Mouse (Mus musculus) thymus, postnatal 25 days (tissue): ENCODE measurements around the gene Ces4a.
"Not testable (repeated sequence)": the region's sequence is repeated elsewhere in the genome, so short reads cannot be mapped to it uniquely, and the experiment has no call there.

Source experiments
- DNase-seq: peaks from one replicate; pipeline ENCODE4 v3.0.0; 2022

Ces4a gene

DNA sequence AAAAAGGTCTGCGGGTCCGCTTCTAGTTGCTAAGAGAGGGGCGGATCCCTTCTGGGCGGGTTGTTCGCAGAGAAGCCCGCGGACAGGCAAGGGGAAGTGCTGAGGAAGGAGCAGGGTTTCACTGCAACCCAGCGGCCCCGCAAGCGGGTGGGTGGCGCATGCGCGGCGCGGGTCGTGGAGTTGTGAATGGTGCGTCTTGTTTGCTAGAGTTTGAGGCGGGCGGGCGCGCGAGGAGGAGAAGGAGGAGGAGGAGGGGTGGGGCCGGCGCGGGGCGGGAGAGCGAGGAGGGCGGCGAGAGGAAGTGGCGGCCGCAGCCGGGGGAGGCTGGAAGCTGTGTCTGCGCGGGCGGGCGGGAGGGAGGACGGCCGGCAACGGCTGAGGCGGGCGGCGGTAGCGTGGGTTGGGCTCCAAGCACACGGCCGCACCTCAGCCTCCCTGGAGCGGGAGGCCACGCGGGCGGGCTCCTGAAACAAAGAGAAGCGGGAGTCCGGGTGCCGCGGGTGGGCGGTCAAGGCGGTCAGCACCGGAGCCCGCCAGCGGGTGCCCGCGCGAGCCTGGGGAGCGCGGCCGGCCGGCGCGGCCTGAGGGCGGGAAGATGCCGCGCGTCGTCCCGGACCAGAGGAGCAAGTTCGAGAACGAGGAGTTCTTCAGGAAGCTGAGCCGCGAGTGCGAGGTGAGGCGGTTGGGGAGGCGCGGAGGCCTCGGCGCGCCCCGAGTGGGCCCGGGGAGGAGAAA is 38.9 kb downstream of the Ces4a start, which contains the start of gene Cbfb:
Gene Cbfb, plus strand, starts transcription at position 294 of the 735 bp plus-strand sequence.
- peak; percentile 97 for DNase-seq

DNA sequence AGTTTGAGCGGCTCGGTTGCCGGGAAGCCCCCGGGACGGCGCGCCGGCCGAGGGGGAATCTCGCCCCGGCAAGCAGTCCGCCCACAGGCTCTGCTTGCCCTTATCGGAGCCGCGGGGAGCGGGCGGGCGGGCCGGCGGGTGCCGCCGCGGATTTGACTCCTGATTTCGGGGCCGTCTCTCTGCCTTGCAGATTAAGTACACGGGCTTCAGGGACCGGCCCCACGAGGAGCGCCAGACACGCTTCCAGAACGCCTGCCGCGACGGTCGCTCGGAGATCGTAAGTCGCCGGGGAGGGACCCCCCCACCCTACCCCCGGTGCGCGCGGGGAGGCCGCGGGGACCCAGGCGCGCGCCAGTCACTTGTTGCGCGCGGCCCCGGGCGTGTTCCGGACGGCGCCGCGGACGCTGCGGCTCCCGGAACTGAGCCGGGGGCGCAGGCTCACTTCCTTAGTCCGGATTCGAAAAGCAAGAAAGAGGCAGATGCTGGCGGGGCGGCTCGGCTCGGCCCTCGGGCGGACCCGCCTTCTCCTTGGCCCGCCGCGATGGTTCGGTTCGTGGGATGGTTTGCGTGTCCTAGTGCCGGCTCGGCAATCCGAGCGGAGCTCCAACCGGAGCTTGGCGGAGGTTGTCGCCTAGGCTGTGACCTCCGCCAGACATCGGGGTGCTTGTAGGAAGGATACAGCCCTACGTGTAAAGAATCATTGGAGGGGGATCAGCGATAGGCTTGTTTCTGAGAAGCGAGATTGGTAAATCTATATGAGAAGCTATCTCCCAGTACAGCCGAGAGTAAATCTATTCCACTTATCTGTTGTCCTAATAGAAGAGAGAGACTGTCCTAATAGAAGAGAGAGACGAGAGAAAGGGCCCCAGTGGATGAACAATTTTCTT is 39.8 kb downstream of the Ces4a start:
- peak; percentile 79 for DNase-seq

DNA sequence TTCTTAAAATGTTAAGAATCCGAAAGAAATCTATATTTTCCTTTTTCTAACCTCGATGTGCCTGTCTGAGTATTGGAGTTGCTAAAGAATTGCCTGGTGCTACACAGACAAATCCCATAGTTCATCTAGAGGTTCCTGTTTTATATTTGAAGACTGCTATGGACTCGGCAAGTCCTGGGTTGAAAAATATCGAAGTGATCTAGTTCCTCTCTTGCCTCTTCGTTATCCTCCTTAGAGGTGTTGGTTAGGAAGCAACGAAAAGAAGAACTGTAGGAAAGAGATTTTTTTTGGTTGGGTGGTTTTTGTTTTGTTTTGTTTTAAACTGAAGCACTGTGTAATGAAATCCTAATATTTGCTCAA is 40.4 kb downstream of the Ces4a start:
- no peak for DNase-seq

DNA sequence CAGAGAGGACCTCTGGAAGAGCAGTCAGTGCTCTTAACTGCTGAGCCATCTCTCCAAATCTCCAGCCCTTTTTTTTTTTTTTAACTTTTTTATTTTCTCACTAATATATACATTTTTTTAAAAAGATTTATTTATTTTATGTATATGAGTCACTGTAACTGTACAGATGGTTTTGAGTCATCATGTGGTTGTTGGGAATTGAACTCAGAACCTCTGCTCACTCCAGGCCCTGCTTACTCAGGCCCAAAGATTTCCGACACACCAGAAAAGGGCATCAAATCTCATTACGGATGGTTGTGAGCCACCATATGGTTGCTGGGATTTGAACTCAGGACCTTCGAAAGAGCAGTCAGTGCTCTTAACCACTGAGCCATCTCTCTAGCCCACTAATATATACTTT is 43.7 kb downstream of the Ces4a start:
- not testable (repeated sequence) for DNase-seq

DNA sequence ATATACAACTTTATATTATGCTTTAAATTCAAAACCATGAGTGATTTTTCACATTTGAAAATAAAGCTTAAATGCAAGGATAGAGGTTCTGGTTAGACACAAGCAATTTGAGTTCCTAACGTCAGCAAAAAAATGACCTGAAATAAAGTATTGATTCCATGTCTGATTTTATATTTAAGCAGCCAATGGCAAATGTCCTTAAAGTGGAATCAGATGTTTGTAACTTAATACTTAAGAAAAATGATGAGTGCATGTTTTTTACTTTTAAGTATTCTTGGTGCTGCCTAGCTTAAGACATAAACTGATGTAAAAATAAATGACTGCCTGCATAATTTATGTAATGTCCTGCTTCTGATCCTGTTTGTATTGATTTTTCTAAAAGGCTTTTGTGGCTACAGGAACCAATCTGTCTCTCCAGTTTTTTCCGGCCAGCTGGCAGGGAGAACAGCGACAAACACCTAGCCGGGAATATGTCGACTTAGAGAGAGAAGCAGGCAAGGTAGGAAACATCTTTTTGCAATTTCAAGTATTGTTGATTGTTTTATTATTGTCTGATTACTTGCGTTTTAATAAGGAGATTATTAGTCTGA is 46.7 kb downstream of the Ces4a start:
- no peak for DNase-seq

DNA sequence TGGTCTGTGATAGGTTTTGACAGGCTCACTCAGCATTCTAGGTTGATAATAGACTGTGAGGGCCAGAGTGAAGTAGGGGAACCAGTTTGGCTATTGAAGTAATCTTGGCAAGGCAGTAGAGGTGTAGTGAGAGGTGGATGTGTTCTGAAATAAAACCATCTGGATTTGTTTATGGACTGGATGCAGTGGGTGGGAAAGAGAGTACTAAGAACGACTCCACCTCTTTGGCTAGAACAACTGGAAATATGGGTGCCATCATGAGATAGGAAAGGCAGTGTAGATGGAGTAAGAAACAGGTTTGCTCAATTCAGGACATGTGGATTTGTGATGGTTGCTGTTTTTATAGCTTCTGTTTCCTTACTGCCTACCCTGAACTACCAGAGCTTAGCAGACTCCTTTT is 50.6 kb downstream of the Ces4a start:
- DNase-seq, result no peak

DNA sequence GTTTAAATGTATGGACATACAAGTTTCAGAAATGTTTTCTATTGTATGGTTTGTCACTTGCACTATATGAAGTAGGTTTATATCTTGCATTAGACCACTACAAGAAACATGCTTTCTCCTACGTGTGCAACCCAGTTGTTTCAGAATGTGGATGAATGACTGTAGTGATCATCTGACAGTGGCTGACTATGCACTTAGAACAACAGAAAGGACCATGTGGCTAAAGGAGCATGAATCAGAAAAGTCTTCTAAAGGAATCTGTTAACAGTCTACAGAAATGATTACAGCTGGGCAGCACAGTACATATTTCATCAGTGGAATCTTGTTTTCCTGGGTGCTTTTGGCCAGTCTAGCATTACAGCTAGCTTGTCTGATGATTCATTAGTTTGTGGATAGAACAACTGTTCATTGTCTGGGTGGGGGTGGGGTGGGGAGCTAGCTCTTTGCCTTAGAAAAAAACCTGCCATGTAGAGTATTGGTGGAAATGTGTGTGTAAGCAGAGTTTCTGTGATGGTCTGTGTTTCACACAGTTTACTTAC is 54.9 kb downstream of the Ces4a start:
- no peak for DNase-seq

DNA sequence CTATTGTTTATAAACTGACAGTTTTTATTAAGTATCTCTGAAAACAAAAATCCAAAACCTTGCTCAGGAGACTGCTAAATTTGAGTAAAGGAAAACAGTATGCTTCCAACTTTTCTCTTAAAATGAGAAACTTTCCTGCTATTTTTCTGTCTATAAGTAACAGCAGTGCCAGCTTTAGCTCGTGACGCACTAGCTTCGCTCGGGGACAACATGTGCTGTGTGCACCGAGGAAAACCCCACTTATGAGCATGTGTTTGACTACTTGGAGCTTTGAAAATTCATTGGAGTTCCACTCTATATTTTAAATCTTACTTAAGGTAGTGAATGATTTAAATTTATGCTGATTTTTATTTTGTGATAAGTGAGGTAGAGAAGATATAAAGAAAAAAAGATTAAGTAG is 60.6 kb downstream of the Ces4a start:
- no peak for DNase-seq
